Mouse (Mus musculus) liver, embryonic 16.5 days (tissue): ENCODE measurements around the gene Olfr766-ps1. TPM values are rescaled to one million over a fixed set of nuclear protein-coding genes. Genes with fewer than 3 reads are reported as not detected.

Experiments
- ATAC-seq: fragments of 200-750 bp; cut with Nextera tagmentation; 2 replicates; pipeline ENCODE4 v1.8.0; 2017; ENCODE audit warnings: low read depth, mild to moderate bottlenecking, moderate number of reproducible peaks, moderate library complexity
- H3K27ac ChIP-seq: fragments of 300-500 bp; sonication (generic); 2 replicates; pipeline ENCODE4 v1.5.1; 2014; ENCODE audit warnings: mild to moderate bottlenecking, low read length
- H3K27me3 ChIP-seq: fragments of 300-500 bp; sonication (generic); 2 replicates; pipeline ENCODE4 v1.6.1; 2014; ENCODE audit warnings: low read depth, low read length, mixed read lengths; ENCODE audit not compliant: control insufficient read depth, insufficient read depth
- H3K36me3 ChIP-seq: fragments of 300-500 bp; sonication (generic); 2 replicates; pipeline ENCODE4 v1.6.1; 2014; ENCODE audit warnings: mild to moderate bottlenecking; ENCODE audit not compliant: control insufficient read depth, insufficient read depth
- H3K4me1 ChIP-seq: fragments of 300-500 bp; sonication (generic); 2 replicates; pipeline ENCODE4 v1.6.1; 2014; ENCODE audit warnings: low read depth, low read length, mixed read lengths; ENCODE audit not compliant: control insufficient read depth
- H3K4me2 ChIP-seq: fragments of 300-500 bp; sonication (generic); 2 replicates; pipeline ENCODE4 v1.6.1; 2014; ENCODE audit warnings: low read depth, low read length, mixed read lengths
- H3K4me3 ChIP-seq: fragments of 300-500 bp; sonication (generic); 2 replicates; pipeline ENCODE4 v1.5.1; 2014; ENCODE audit warnings: low read depth, mild to moderate bottlenecking, low read length
- H3K9ac ChIP-seq: fragments of 300-500 bp; sonication (generic); 2 replicates; pipeline ENCODE4 v1.6.1; 2014; ENCODE audit warnings: low read depth, low read length
- H3K9me3 ChIP-seq: fragments of 300-500 bp; sonication (generic); replicated peaks from 2 replicates; pipeline ENCODE4 v1.6.1; 2016; ENCODE audit warnings: low read length; ENCODE audit not compliant: control insufficient read depth
- WGBS: fragments of 180-500 bp; shearing (Covaris S2); extraction: QIAGEN DNeasy Blood & Tissue Kit; methylation state at CpG from one replicate; pipeline ENCODE4 v1.1.7; 2014; ENCODE audit not compliant: insufficient replicate concordance; 5-methylcytosine and 5-hydroxymethylcytosine counted together
- polyA plus RNA-seq: library from polyadenylated mRNA; unstranded; fragments of >200 nt; fragmentation: Nextera tagmentation; extraction: Ambion mirVana; gene quantifications from 2 replicates; pipeline ENCODE4 v1.2.1, GENCODE M21; 2015

The Olfr766-ps1 gene
- polyA plus RNA-seq, 1 experiment from 2014 or later = not detected

- Histone ChIP-seq H3K9ac (no peak overlapping the region), H3K9me3 (no peaks in the 10 kb centered on the region), H3K36me3 (no peaks in the 10 kb centered on the region), H3K27ac (no peak overlapping the region), H3K27me3 (no peaks in the 10 kb centered on the region), H3K4me1 (no peaks in the 10 kb centered on the region), H3K4me3 (no peak overlapping the region), H3K4me2 (no peak overlapping the region)
- ATAC-seq = no peak
- WGBS = 53% methylated on average over 3 of the region's 3 CpGs
Observed at GRCm38 (mm10) chr10:129026018-129026662, 42.6 kb downstream of the Olfr766-ps1 start.

GRCm38 (mm10) chr10:129023319-129023718, 45.5 kb downstream of the Olfr766-ps1 start:
- H3K27ac ChIP-seq = no peak overlapping the region
- H3K36me3 ChIP-seq = no peaks in the 10 kb centered on the region
- no peak overlapping the region for H3K9ac ChIP-seq
- ATAC-seq = no peak
- no peaks in the 10 kb centered on the region for H3K9me3 ChIP-seq
- no peaks in the 10 kb centered on the region for H3K27me3 ChIP-seq
- H3K4me2 ChIP-seq = no peak overlapping the region
- no peak overlapping the region for H3K4me3 ChIP-seq
- no peaks in the 10 kb centered on the region for H3K4me1 ChIP-seq

GRCm38 (mm10) chr10:129014477-129014876, 54.3 kb downstream of the Olfr766-ps1 start:
- Histone ChIP-seq H3K4me2 (no peak overlapping the region), H3K27me3 (no peaks in the 10 kb centered on the region), H3K36me3 (no peaks in the 10 kb centered on the region), H3K9me3 (no peaks in the 10 kb centered on the region), H3K4me1 (no peaks in the 10 kb centered on the region), H3K4me3 (no peak overlapping the region), H3K9ac (no peak overlapping the region), H3K27ac (no peak overlapping the region)
- ATAC-seq = no peak

Other genes starting within 250 kb of the Olfr766-ps1 start
- gene Ormdl2, start 247.3 kb downstream of the Olfr766-ps1 start, polyA plus RNA-seq = 68.5 and 69.3 TPM in 2 replicates
- 0.16 and 0.22 TPM in 2 replicates for gene Gdf11, start 177.3 kb downstream of the Olfr766-ps1 start, polyA plus RNA-seq
- 97.4 and 109 TPM in 2 replicates for gene Cd63, start 168.0 kb downstream of the Olfr766-ps1 start, polyA plus RNA-seq
- 20.8 and 21.9 TPM in 2 replicates for gene Rdh5, start 146.1 kb downstream of the Olfr766-ps1 start, polyA plus RNA-seq
- 92.8 and 96.6 TPM in 2 replicates for gene Bloc1s1, start 144.9 kb downstream of the Olfr766-ps1 start, polyA plus RNA-seq
- 0.39 and 0.83 TPM in 2 replicates for gene Itga7, start 135.2 kb downstream of the Olfr766-ps1 start, polyA plus RNA-seq
- 0.22 TPM in 1 of 2 replicates, not detected in the other for gene Mettl7b, start 108.0 kb downstream of the Olfr766-ps1 start, polyA plus RNA-seq
- not detected in 2 replicates for gene Olfr9, start 79.5 kb downstream of the Olfr766-ps1 start, polyA plus RNA-seq
- not detected in 2 replicates for gene Olfr763, start 58.2 kb downstream of the Olfr766-ps1 start, polyA plus RNA-seq
- not detected in 2 replicates for gene Olfr764-ps1, start 29.1 kb downstream of the Olfr766-ps1 start, polyA plus RNA-seq
- gene Olfr765, start 19.0 kb downstream of the Olfr766-ps1 start, polyA plus RNA-seq = not detected in 2 replicates
- gene Olfr767, start 13.9 kb upstream of the Olfr766-ps1 start, polyA plus RNA-seq = not detected in 2 replicates
- gene Olfr768, start 30.4 kb upstream of the Olfr766-ps1 start, polyA plus RNA-seq = not detected in 2 replicates
- not detected in 2 replicates for gene Olfr769, start 48.9 kb upstream of the Olfr766-ps1 start, polyA plus RNA-seq
- not detected in 2 replicates for gene Olfr770, start 70.0 kb upstream of the Olfr766-ps1 start, polyA plus RNA-seq
- gene Olfr771, start 95.8 kb upstream of the Olfr766-ps1 start, polyA plus RNA-seq = not detected in 2 replicates
- not detected in 2 replicates for gene Olfr772, start 108.9 kb upstream of the Olfr766-ps1 start, polyA plus RNA-seq
- not detected in 2 replicates for gene Olfr773, start 118.4 kb upstream of the Olfr766-ps1 start, polyA plus RNA-seq
- not detected in 2 replicates for gene Olfr774, start 167.2 kb upstream of the Olfr766-ps1 start, polyA plus RNA-seq
- gene Olfr775, start 179.4 kb upstream of the Olfr766-ps1 start, polyA plus RNA-seq = not detected in 2 replicates
- gene Olfr776, start 190.2 kb upstream of the Olfr766-ps1 start, polyA plus RNA-seq = not detected in 2 replicates
- gene Olfr777, start 202.5 kb upstream of the Olfr766-ps1 start, polyA plus RNA-seq = not detected in 2 replicates
- gene Olfr780, start 249.1 kb upstream of the Olfr766-ps1 start, polyA plus RNA-seq = not detected in 2 replicates